Mouse (Mus musculus): ENCODE measurements around the gene Ifi207.
"Not testable (repeated sequence)": the region's sequence is repeated elsewhere in the genome, so short reads cannot be mapped to it uniquely, and the experiment has no call there.

The Ifi207 gene

GRCm38 (mm10) chr1:173741656-173742055 is at the start of gene Ifi207:
Gene Ifi207, minus strand, starts transcription at chr1:173741747.
- CTCF ChIA-PET = no interaction called here

GRCm38 (mm10) chr1:173773457-173773856 is 31.9 kb upstream of the Ifi207 start:
- CTCF ChIA-PET = not testable (repeated sequence)

DNA sequence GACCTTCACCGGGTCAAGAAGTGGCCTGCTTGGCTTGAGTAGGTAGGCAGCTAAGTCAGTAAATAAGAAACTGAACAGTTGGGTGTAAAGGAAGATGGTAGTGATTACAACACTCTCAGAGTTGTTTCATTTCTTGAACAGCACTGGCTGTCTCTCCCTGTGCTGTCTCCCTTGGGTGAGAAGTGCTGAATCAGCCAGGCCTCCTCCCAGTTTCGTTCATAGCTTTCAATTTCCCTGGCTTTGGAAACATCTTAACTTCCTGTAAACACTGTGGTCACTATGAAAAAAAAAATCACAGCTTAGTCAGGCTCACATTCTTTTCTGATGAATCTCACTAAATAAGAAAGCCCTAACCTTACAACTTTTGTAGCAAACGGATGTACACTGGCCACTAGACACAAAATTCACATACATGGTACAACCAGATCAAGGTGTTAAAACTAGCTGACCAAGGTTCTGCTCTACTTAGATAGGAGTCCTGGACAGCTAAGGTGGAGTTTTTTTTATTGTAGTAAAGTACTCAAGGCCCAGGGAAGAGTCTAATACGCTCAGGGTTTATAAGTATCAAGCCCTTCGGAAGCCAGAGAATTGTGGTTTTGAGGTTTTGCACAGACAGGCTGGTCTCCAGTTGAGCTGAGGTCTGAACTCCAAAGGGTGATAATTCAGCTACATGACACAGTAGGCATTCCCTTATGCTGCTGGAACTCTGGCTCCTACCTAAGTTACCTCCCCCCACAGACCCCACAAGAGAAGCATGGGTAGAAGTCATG is 25.5 kb upstream of the Ifi207 start, which contains the start of gene Ifi204:
TSS of gene Ifi204 (minus strand) at position 96 of the 770 bp plus-strand sequence.
- CTCF ChIA-PET = not testable (repeated sequence)

DNA sequence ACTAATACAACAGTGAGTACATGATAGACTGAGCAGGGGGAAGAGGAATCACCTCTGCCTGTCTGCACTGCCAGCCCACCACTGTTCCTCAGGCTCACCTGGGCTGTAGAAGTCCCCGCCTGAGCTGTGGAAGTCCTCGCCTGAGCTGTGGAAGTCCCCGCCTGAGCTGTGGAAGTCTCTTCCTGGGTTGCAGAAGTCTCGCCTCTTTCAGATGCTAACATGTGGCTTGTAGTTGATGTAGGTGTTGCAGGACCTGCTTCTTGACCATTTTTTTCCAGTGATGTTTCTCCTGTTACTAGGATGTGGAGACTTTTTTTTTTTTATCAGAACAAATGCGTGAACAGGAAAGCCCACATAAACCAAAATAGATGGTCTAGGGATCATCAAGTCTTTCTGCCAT is 18.5 kb upstream of the Ifi207 start:
- CTCF ChIA-PET = not testable (repeated sequence)

DNA sequence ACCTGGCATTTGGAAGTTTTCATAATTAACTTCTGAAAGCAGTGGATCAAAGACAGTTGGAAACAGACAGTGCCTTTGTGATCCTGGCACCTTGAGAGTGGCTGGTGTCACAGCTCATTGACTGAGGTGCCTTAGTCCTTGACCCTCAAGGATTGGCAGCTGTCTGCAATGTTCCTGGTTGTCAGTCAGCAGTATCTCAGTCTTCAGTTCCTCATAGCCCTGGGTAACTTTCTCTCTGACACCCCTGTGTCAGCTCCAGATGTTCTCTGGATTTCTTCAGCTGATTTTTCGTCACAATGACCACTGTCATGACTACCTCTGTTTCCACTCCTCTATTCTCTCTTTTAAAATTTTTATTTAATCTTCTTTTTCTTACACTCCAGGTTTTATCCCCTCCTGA is 715 bp upstream of the Ifi207 start:
- CTCF ChIA-PET = no interaction called here

GRCm38 (mm10) chr1:173740537-173740936 is 1.0 kb downstream of the Ifi207 start:
- CTCF ChIA-PET = no interaction called here

DNA sequence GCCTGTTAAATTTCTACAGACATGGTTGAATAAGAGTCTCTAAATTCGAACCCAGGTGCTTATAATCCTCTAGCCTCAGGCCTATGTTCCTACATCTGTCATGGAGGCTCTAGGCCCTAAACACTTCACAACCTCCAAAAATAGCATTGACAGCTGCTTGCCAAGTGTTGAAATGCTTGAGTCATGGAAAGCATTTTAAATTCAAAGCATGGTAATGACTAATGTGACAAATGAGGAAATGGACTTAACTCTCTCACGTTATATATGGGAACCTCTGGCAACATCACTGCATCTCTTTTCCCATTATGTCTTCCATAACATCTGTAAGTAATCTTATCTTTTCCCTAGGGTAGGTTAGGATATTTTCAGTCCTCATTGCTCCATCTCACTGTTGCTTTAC is 4.6 kb downstream of the Ifi207 start:
- CTCF ChIA-PET = no interaction called here

GRCm38 (mm10) chr1:173735015-173735414 is 6.5 kb downstream of the Ifi207 start:
- CTCF ChIA-PET = not testable (repeated sequence)

- CTCF ChIA-PET = no interaction called here
Measured at GRCm38 (mm10) chr1:173733219-173733618, 8.3 kb downstream of the Ifi207 start.

- CTCF ChIA-PET = no interaction called here
Measured at GRCm38 (mm10) chr1:173694270-173694669, 47.3 kb downstream of the Ifi207 start.

- CTCF ChIA-PET = not testable (repeated sequence)
Measured at GRCm38 (mm10) chr1:173678605-173679004, 62.9 kb downstream of the Ifi207 start.

DNA sequence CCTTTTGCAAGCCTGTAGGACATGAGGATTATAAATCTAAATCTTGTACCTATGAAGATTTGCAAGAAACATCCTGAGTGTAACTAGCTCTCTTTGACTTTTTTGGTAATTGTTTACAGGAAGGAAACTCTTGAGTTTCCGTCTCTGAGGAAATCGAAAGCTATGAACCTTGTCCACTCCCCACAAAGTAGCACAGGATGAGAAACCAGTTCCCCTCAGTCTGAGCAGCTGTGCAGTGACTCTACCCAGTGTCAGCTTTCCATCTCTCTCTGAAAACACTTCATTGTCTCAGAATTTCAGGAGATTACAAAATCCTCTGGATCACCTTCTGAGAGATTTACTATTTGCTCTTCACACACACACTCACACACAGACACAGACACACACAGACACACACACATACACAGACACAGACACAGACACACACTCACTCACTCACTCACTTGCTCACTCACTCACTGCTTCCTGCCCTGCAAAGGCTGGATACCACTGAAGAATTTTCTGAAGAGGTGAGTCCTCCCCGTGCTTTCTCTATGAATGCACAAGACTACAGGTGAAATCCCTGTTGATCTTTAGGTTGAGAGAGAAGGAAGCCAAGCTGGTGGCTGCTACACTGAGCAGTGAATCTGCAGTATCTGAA is 68.0 kb downstream of the Ifi207 start, which contains the start of gene Ifi208:
TSS of gene Ifi208 (plus strand) at position 218 of the 640 bp plus-strand sequence.
- CTCF ChIA-PET = not testable (repeated sequence)

Measured in spleen, embryonic (tissue).